Mouse (Mus musculus) cortical plate, adult 2 months (tissue): Measurements from ENCODE around the gene Arid3a.

Experiments used
- CTCF ChIP-seq: fragments of 200-500 bp; IDR thresholded peaks from 2 replicates; pipeline ENCODE4 v1.5.1; 2011; ENCODE audit warnings: mild to moderate bottlenecking, control low read depth, low read length; ENCODE audit not compliant: insufficient read depth; ENCODE audit errors: extremely low read depth
- POLR2A ChIP-seq: fragments of 200-500 bp; IDR thresholded peaks from 2 replicates; pipeline ENCODE4 v1.6.1; 2011; ENCODE audit warnings: mild to moderate bottlenecking, low read length, control low read depth; ENCODE audit not compliant: insufficient read depth; ENCODE audit errors: extremely low read depth

DNA sequence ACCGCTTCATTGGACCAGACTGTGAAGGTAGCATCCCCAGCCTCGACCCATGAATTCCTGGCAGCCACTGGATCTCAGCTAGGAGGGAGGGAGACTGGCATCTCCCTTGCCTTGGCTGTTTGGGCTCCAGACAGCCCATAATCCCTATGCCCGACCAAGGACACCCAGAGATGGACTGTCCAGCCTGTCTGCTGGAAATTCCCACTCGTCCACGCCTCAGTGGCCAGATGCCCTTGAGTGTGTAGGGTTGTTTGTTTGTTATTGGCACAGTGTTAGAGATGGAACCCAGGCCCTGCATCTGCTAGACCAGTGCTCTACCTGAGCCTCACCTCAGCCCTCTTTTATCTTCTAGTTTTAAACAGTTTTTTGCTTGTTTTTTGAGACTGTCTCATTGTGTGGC lies 38.5 kb downstream of the Arid3a start:
- TF ChIP-seq CTCF (no peak), POLR2A (no peak)
